Mouse (Mus musculus) ovary, postnatal 14 days (tissue): ENCODE results near the gene Cfd.
A peak's percentile ranks its signal among the peaks of the same experiment; 100 is the strongest.
"Not testable (repeated sequence)": the region's sequence is repeated elsewhere in the genome, so short reads cannot be mapped to it uniquely, and the experiment has no call there.

Experiments
- DNase-seq: peaks from one replicate; pipeline ENCODE4 v3.0.0; 2022; ENCODE audit warnings: low spot score

The Cfd gene

GRCm38 (mm10) chr10:79861230-79862048 is 29.2 kb upstream of the Cfd start:
- no peak for DNase-seq

- no peak for DNase-seq
Measured at GRCm38 (mm10) chr10:79862049-79862788, 28.4 kb upstream of the Cfd start.

- DNase-seq, result no peak
Measured at GRCm38 (mm10) chr10:79862925-79863324, 27.7 kb upstream of the Cfd start.

- DNase-seq, result no peak
Measured at GRCm38 (mm10) chr10:79864351-79865188, 26.1 kb upstream of the Cfd start.

GRCm38 (mm10) chr10:79865189-79865601 is 25.5 kb upstream of the Cfd start:
- DNase-seq, result no peak

- DNase-seq, result no peak
Measured at GRCm38 (mm10) chr10:79865801-79866295, 24.8 kb upstream of the Cfd start.

GRCm38 (mm10) chr10:79866601-79867000 is 24.1 kb upstream of the Cfd start:
- DNase-seq, result no peak

GRCm38 (mm10) chr10:79871845-79872244 is 18.8 kb upstream of the Cfd start:
- DNase-seq, result no peak

- DNase-seq, result no peak
Measured at GRCm38 (mm10) chr10:79872862-79873261, 17.8 kb upstream of the Cfd start.

- no peak for DNase-seq
Measured at GRCm38 (mm10) chr10:79873313-79873712, 17.3 kb upstream of the Cfd start.

- DNase-seq, result no peak
Measured at GRCm38 (mm10) chr10:79873715-79874289, 16.9 kb upstream of the Cfd start.

GRCm38 (mm10) chr10:79874290-79874862 is 16.3 kb upstream of the Cfd start, which contains the start of the genes Prtn3 and Plppr3:
Prtn3 (plus strand) TSS chr10:79874476.
Plppr3 (minus strand) TSS chr10:79874634.
- DNase-seq, result no peak

GRCm38 (mm10) chr10:79877174-79877573 is 13.5 kb upstream of the Cfd start:
- no peak for DNase-seq

- DNase-seq, result no peak
Measured at GRCm38 (mm10) chr10:79877757-79878156, 12.9 kb upstream of the Cfd start.

- no peak for DNase-seq
Measured at GRCm38 (mm10) chr10:79879527-79879926, 11.1 kb upstream of the Cfd start.

GRCm38 (mm10) chr10:79880721-79881120 is 9.9 kb upstream of the Cfd start:
- DNase-seq, result no peak

GRCm38 (mm10) chr10:79881981-79882380 is 8.7 kb upstream of the Cfd start:
- DNase-seq, result no peak

GRCm38 (mm10) chr10:79883297-79884084 is 7.2 kb upstream of the Cfd start:
- peak; percentile 75 for DNase-seq

- peak; percentile 50 for DNase-seq
Measured at GRCm38 (mm10) chr10:79884446-79884845, 6.2 kb upstream of the Cfd start.

- not testable (repeated sequence) for DNase-seq
Measured at GRCm38 (mm10) chr10:79884938-79885337, 5.7 kb upstream of the Cfd start.
